Mouse (Mus musculus): ENCODE data around the gene Lpar1.

DNA sequence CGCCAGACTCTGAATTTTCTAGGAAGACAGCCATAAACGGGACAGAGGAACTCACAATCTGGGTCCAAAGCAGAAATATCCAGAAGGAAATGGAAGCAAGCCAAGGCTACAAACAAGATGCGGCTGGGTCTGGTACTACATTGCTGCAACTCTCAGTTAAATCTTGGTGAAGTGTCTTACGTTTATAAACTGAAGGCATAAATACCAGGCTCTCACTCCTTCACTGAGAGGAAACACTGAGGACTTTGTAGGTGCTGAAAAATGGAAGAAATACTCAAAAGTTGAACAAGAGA is 6.5 kb downstream of the Lpar1 start:
- no peak for TF ChIP-seq GATA1 (IDR thresholded peaks at IDR 0.05; ENCODE audit: low read length)
- TF ChIP-seq TAL1 (IDR thresholded peaks at IDR 0.05; ENCODE audit: low read length), result no peak

Data from erythroblast, embryonic 14.5 days (primary cell).